Mouse (Mus musculus): ENCODE data around the gene Ets1. TPM values are rescaled to one million over a fixed set of nuclear protein-coding genes. Genes with fewer than 3 reads are reported as not detected.

Gene Ets1
- polyA plus RNA-seq, 1 experiment from 2014 or later, result 48.3 TPM

- ATAC-seq (no peak), DNase-seq (ENCODE audit: low read depth, low spot score) (no peak)
- no peak for TF ChIP-seq CTCF (IDR thresholded peaks at IDR 0.05)
- in situ Hi-C loops (cut with MboI; ENCODE audit: low pct_unique_long_range_greater_than_20kb), result loop anchor here (5.0 to 25.0 kb wide), 2 partner anchors 125 to 520 kb away; no protein-coding TSS in a partner anchor
- no peaks in the 10 kb centered on the region for H3K27me3 ChIP-seq
- ChIA-PET CTCF (interaction anchor here (0.7 to 1.0 kb wide), 2 partner anchors 9 to 16 kb away, joined by 3 read pairs; no protein-coding TSS in a partner anchor), POLR2A (interaction anchor here (0.6 to 1.1 kb wide), 2 partner anchors 19 to 99 kb away, joined by 3 read pairs; no protein-coding TSS in a partner anchor)
Observed at GRCm38 (mm10) chr9:32717268-32717920, 81.4 kb downstream of the Ets1 start.

DNA sequence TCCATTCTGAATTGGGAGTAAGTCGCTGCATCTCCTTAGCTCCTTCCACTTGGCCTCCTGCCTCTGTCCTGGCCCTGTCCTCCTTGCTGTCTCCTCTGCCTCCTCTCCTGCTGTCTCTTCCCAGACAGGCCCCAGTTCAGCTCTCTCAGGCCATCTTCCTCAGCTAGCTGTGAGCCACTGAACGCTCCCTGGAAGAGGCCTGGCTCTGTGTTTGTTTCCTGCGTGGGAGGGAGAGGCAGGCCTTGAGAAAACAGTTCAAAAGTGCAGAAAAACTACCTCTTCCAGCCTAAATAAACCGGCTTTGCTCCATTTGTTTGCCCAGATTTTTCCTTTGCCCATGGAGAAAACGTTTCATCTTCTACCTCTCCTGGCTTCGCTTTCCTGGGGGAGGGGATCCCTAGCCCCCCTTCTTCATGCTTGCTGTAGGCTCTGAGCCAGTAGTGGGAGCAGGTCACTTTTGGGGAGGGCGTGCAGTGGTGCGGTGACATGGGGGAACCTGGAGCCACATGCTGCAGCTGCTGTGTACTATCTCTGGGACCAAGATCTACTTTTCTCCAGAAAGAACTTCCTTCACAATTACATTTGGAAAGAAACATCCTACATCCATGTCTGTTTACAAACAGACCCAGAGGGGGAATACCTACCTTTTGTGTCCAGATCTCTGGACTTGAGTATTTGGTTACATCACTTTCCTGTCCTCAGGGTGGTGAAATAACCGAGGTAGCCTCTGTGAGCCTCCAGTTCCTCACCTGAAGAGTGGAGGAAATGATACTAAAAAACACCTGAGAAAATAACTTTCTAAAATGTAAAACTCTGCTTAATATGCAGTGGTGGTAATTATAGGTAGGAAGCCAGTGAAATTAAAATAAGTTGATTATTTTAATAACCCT lies 82.2 kb downstream of the Ets1 start:
- in situ Hi-C loops (cut with MboI; ENCODE audit: low pct_unique_long_range_greater_than_20kb), result loop anchor here (5.0 to 25.0 kb wide), 2 partner anchors 126 to 519 kb away; no protein-coding TSS in a partner anchor
- H3K27me3 ChIP-seq, result no peaks in the 10 kb centered on the region
- no peak for TF ChIP-seq CTCF (IDR thresholded peaks at IDR 0.05)
- POLR2A ChIA-PET, result interaction anchor here (1.1 kb wide), 1 partner anchor 18 kb away, joined by 3 read pairs; no protein-coding TSS in a partner anchor
- DNase-seq (ENCODE audit: low read depth, low spot score), result no peak
- CTCF ChIA-PET, result interaction anchor here (0.7 to 2.5 kb wide), 3 partner anchors 9 to 16 kb away, joined by 3 to 6 read pairs (median 3); no protein-coding TSS in a partner anchor
- ATAC-seq, result no peak

- no peaks in the 10 kb centered on the region for H3K27me3 ChIP-seq
- ATAC-seq (no peak), DNase-seq (ENCODE audit: low read depth, low spot score) (no peak)
- no peak for TF ChIP-seq CTCF (IDR thresholded peaks at IDR 0.05)
- in situ Hi-C loops (cut with MboI; ENCODE audit: low pct_unique_long_range_greater_than_20kb), result loop anchor here (5.0 to 25.0 kb wide), 2 partner anchors 127 to 518 kb away; no protein-coding TSS in a partner anchor
- POLR2A ChIA-PET, result no interaction called here
- CTCF ChIA-PET, result interaction anchor here (1.3 to 2.5 kb wide), 2 partner anchors 10 to 22 kb away, joined by 6 to 7 read pairs; no protein-coding TSS in a partner anchor
Observed at GRCm38 (mm10) chr9:32718868-32719267, 82.8 kb downstream of the Ets1 start.

DNA sequence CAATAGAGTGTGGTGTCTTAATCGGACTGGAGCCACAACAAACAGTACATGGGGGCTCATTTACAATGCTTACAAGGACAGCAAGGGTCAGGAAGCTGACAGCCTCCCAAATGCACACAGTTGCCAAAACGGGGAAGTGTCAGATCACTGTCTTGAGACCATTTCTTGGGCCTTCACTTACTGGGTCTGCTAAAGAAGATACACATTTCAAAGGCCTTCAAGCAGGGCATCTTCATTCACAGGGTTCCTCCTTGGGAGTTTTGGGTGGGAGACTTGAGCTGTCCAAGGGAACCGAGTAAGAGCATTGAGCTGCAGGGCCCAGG lies 83.9 kb downstream of the Ets1 start:
- ATAC-seq, result no peak
- no peak for TF ChIP-seq CTCF (IDR thresholded peaks at IDR 0.05)
- no peaks in the 10 kb centered on the region for H3K27me3 ChIP-seq
- POLR2A ChIA-PET, result interaction anchor here (0.7 to 1.7 kb wide), 2 partner anchors 11 to 309 kb away, joined by 3 to 4 read pairs; no protein-coding TSS in a partner anchor
- CTCF ChIA-PET, result interaction anchor here (1.3 to 2.5 kb wide), 2 partner anchors 11 to 23 kb away, joined by 6 to 7 read pairs; no protein-coding TSS in a partner anchor
- no peak for DNase-seq (ENCODE audit: low read depth, low spot score)
- in situ Hi-C loops (cut with MboI; ENCODE audit: low pct_unique_long_range_greater_than_20kb), result loop anchor here (5.0 to 25.0 kb wide), 2 partner anchors 128 to 517 kb away; no protein-coding TSS in a partner anchor

GRCm38 (mm10) chr9:32720264-32721031 lies 84.4 kb downstream of the Ets1 start:
- ChIA-PET POLR2A (interaction anchor here (1.7 kb wide), 1 partner anchor 12 kb away, joined by 4 read pairs; no protein-coding TSS in a partner anchor), CTCF (interaction anchor here (1.3 to 2.5 kb wide), 3 partner anchors 12 to 128 kb away, joined by 4 to 7 read pairs (median 6); no protein-coding TSS in a partner anchor)
- DNase-seq (ENCODE audit: low read depth, low spot score) (no peak), ATAC-seq (peak; percentile 81)
- no peak for TF ChIP-seq CTCF (IDR thresholded peaks at IDR 0.05)
- H3K27me3 ChIP-seq, result no peaks in the 10 kb centered on the region
- in situ Hi-C loops (cut with MboI; ENCODE audit: low pct_unique_long_range_greater_than_20kb), result loop anchor here (25.0 kb wide), 1 partner anchor 517 kb away; no protein-coding TSS in a partner anchor

DNA sequence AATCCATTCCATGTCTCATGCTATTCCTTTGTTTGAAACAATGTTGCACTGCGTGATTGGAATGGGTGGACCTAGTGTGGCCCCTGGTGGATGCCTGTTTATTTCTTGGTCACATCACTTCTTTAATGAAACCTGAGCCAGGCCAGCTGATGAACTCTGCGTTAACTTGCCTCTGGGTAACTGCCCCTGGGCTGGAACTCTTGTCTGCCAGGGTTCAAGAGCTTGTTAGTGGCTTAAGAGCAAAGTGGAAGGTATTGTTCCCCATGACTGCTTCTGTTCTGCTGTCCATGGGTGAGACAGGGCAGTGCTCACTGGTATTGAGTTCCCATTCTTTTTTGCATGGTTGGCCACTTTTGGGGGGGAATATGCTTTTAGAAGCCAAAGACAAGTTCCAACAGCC lies 85.1 kb downstream of the Ets1 start:
- no peaks in the 10 kb centered on the region for H3K27me3 ChIP-seq
- ATAC-seq, result peak; percentile 65
- POLR2A ChIA-PET, result interaction anchor here (1.1 to 1.7 kb wide), 2 partner anchors 10 to 13 kb away, joined by 3 to 4 read pairs; no protein-coding TSS in a partner anchor
- in situ Hi-C loops (cut with MboI; ENCODE audit: low pct_unique_long_range_greater_than_20kb), result loop anchor here (25.0 kb wide), 1 partner anchor 516 kb away; no protein-coding TSS in a partner anchor
- no peak for DNase-seq (ENCODE audit: low read depth, low spot score)
- CTCF ChIA-PET, result interaction anchor here (0.8 to 1.8 kb wide), 3 partner anchors 22 to 131 kb away, joined by 3 to 4 read pairs (median 3); no protein-coding TSS in a partner anchor
- no peak for TF ChIP-seq CTCF (IDR thresholded peaks at IDR 0.05)

- no peak for ATAC-seq
- in situ Hi-C loops (cut with MboI; ENCODE audit: low pct_unique_long_range_greater_than_20kb), result loop anchor here (25.0 kb wide), 1 partner anchor 515 kb away; no protein-coding TSS in a partner anchor
Observed at GRCm38 (mm10) chr9:32722205-32722604, 86.2 kb downstream of the Ets1 start.

DNA sequence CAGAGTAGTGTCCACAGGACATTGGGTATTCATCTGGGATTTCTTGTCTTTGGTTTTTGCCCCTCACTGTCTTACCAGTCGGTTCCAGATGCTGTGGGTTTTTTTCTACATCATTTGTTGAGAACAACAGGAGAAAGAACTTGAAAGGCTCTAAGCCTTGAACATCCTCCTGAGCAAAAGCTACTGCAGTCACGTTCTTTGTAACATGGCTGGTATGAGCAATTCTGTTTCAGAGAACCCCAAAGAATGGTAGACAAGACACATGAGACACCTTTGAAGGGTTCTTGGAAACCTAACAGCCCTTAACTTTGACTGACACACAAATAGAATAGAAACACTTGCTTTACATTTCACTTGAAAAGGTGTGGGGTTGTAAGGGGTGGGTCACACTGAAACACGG lies 86.9 kb downstream of the Ets1 start:
- POLR2A ChIA-PET, result no interaction called here
- DNase-seq (ENCODE audit: low read depth, low spot score) (no peak), ATAC-seq (no peak)
- no peak for TF ChIP-seq CTCF (IDR thresholded peaks at IDR 0.05)
- in situ Hi-C loops (cut with MboI; ENCODE audit: low pct_unique_long_range_greater_than_20kb), result loop anchor here (25.0 kb wide), 1 partner anchor 514 kb away; no protein-coding TSS in a partner anchor
- CTCF ChIA-PET, result no interaction called here
- no peaks in the 10 kb centered on the region for H3K27me3 ChIP-seq

More at GRCm38 (mm10) chr9:32722205-32722604, 86.2 kb downstream of the Ets1 start:
- TF ChIP-seq CTCF (IDR thresholded peaks at IDR 0.05), result no peak
- POLR2A ChIA-PET, result interaction anchor here (0.7 to 1.1 kb wide), 2 partner anchors 8 to 24 kb away, joined by 3 read pairs; no protein-coding TSS in a partner anchor
- CTCF ChIA-PET, result interaction anchor here (1.1 to 1.8 kb wide), 2 partner anchors 130 to 132 kb away, joined by 3 to 4 read pairs; no protein-coding TSS in a partner anchor
- H3K27me3 ChIP-seq, result no peaks in the 10 kb centered on the region
- DNase-seq (ENCODE audit: low read depth, low spot score), result no peak

DNA sequence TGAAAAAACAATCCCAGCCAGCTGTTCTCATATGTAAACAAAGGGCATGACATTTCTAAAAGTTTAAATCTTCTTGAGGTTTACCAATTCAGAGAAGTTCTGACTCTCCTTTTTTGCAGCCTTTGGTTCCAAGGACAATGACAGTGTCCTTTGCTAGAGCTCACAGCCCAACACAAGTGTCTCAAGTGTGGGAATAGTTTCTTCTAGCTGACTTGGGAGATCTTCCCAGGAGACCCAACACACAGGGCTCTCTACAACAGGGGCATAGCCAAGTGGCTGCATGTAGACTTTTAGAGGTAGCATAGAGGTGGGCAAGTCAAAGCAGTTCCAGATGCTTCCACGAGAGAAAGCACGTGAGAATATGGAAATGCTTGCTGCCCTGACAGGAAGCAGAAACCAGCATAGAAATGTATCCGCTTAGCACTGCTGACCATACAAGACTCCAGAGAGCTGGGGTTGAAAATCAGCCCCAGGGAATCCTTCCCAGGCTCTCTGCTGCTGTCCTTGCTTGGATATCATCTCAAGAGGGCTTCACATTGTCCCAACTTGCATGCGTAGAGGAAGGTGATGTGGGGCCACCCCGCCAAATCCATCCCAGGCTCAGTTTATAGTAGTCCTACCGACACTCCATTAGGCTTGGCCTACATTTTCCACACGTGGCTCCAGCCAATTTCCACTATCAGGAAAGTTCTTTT lies 88.3 kb downstream of the Ets1 start:
- TF ChIP-seq CTCF (IDR thresholded peaks at IDR 0.05), result no peak
- H3K27me3 ChIP-seq, result no peaks in the 10 kb centered on the region
- ATAC-seq, result no peak
- POLR2A ChIA-PET, result no interaction called here
- CTCF ChIA-PET, result no interaction called here
- in situ Hi-C loops (cut with MboI; ENCODE audit: low pct_unique_long_range_greater_than_20kb), result loop anchor here (25.0 kb wide), 1 partner anchor 513 kb away; no protein-coding TSS in a partner anchor
- no peak for DNase-seq (ENCODE audit: low read depth, low spot score)
